Mouse (Mus musculus) heart, postnatal 36 days (tissue): ENCODE data around the gene Mei1. TPM values are rescaled to one million over a fixed set of nuclear protein-coding genes. Genes with fewer than 3 reads are reported as not detected.

Experiments used
- DNase-seq, 2 experiments: peaks; one replicate each; pipeline ENCODE4 v3.0.0; 2021 to 2022
- intact Hi-C: fragments of 180-260 bp; cut with DNase I; formaldehyde crosslinking; loops from one replicate; pipeline ENCODE4 v1.15.1; 2025
- total RNA-seq, 2 experiments: library from RNA; stranded (reverse); gene quantifications; 2 replicates each; pipeline ENCODE4 v1.2.3; 2021

Gene Mei1
- total RNA-seq: not detected

GRCm38 (mm10) chr15:82069898-82070297 is at the start of gene Mei1:
TSS of gene Mei1 (plus strand) at chr15:82069996.
- intact Hi-C loops: no loop called here
- DNase-seq: no peak

DNA sequence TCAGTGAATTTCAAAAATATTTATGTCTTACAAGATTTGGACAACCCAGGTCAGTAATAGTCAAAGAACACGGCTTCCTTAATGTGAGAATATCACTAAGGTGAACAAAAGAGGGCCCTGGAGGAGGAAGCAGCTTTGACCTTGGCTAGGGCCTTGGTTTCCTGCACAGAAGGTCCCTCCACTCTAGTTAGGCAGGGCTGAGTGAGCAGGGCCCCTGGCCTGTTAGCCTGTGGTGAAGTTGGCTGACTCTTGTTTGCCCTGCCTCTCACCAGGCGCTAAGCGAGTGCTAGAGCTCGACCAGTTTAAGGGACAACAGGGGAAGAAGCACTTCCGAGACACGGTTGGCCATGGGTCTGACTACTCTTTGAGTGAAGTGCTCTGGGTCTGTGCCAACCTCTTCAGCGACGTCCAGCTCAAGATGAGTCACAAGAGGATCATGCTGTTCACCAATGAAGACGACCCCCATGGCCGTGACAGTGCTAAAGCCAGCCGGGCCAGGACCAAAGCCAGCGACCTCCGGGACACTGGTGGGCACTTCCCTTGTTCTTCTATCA is 47.2 kb upstream of the Mei1 start:
- intact Hi-C loops: no loop called here

DNA sequence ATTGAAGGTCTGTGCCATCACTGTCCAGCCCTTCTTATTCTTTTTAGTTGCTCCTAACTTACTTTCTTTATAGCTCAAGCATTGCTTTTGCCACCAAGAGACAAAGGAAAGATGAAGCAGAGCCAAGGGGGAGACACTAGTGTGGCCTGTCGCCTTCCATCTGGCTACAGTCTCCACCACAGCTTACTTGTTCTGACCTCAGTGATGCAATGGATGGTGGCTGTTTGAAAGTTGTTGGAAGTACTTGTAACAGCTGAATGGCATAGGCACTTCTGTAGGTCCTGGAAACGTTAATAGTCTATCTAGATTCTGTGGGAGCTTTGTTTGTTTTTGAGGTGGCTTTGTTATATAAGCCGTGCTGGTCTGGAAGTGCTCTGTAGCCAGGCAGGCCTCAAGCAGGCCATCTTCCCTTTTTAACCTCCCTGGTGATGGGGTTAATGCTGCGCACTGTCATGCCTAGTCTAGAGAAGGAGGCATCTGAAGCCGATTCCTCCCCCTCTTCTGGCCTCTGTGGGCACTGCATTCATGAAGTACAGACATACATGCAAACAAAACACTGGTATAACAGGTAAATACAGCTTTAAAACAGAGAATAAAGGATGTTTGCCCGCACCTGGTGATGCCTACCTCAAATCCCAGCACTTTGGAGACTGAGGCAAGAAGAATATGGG is 45.7 kb upstream of the Mei1 start:
- DNase-seq: no peak
- intact Hi-C loops: no loop called here

More for the DNA sequence above, 47.2 kb upstream of the Mei1 start:
- no peak for DNase-seq

GRCm38 (mm10) chr15:82027276-82027675 is 42.5 kb upstream of the Mei1 start:
- no peak for DNase-seq
- intact Hi-C loops: no loop called here

GRCm38 (mm10) chr15:82027726-82028125 is 42.1 kb upstream of the Mei1 start:
- no peak for DNase-seq
- intact Hi-C loops: no loop called here

DNA sequence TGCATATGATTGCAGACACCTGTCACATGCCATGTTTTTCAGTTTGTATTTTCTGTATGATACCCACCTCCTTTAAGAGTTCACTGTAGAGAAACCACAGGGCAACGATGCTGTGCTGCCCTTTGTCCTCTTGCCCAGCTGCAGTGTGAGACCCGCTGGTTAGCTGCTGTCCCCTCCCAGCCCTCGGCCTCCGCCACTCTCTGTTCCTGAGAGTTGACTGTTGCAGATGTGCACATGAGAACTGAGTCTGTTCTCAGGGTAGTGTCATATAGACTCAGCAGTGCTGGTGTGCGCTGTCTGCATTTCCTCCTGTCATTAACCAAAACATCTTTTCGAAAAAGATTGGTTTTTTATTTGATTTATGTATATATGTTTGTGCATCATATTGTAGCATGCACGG is 37.4 kb upstream of the Mei1 start:
- intact Hi-C loops: no loop called here
- no peak for DNase-seq

- intact Hi-C loops: no loop called here
- DNase-seq: no peak
Observed at GRCm38 (mm10) chr15:82033762-82034161, 36.0 kb upstream of the Mei1 start, which contains the start of gene Desi1. TSS of gene Desi1 (minus strand) at chr15:82033862.

DNA sequence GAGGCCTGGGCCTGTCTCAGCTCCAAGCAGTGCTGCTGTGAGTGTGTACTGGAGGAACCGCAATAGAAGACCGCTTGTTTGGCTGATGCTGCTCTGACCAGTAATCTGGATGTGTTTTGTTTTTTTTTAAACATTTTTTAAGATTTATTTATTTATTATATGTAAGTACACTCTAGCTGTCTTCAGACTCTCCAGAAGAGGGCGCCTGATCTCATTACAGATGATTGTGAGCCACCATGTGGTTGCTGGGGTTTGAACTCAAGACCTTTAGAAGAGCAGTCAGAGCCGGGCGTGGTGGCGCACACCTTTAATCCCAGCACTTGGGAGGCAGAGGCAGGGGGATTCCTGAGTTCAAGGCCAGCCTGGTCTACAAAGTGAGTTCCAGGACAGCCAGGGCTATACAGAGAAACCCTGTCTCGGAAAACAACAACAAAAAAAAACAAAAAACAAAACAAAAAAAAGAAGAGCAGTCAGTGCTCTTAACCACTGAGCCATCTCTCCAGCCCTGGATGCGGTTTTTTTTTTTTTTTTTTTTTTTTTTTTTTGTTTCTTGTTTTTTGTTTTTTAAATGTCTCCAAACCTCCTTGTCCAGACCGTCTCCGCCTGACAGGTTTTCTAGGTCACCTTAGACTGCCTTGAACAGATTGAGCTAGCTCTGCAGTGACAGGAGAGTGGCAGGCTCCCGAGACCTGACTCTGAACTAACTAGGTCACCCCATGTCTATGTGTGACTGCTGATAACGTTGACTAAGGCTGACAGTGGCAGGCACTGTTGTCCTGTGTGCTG is 33.7 kb upstream of the Mei1 start:
- intact Hi-C loops: no loop called here
- no peak for DNase-seq

DNA sequence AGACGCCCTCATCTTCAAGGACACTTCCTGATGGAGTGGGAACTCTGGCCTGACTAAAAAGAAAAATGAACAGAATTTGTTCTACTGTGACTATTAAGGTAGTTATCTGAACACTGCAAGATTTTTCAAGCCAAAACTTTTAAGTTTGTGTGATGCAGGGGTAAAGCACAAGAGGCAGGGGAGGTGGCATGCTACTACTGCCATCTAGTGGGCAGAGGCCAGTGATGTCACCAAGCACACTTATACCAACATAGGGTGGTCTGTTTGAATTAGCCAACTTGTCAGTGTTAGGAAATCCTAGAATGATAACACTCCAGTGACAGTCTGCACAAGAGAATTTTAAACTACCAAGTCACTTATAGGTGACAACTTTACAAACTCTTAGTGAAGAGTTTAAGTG is 29.1 kb upstream of the Mei1 start:
- peak; percentile 25 to 32 for DNase-seq
- intact Hi-C loops: loop anchor here (1.0 kb wide), 1 partner anchor 80 kb away; the partner anchor contains the start of gene Pmm1

GRCm38 (mm10) chr15:82044166-82044784 is 25.5 kb upstream of the Mei1 start:
- intact Hi-C loops: no loop called here
- DNase-seq: no peak

DNA sequence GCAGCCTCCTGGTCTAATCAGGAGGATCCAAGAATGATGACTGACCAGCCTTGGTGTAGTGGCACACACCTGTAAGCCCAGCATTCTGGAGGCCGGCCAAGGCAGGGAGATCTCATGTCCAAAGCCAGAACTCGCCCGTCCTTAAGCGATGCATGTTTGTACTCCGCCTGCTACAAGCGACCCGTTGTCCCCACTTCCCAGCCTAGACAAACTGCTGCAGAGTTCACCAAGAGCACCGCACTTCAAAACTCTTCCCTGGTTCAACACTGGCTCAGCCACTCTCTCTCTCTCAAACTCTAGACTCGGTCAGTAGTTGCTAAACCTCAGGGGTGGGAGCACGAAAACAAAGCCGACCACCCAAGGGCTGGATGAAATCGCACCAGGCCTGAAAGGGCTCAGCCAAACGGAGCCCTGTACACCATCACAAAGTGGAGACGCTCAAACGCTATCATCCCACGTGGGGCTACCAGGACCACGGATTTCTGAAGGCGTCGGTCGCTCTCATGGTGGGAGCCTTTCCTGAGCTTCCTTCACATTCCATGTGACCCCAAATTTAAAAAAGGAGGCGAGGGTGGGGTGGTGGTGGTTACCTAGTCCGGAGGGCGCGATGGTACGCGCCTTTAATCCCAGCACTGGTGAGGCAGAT is 23.4 kb upstream of the Mei1 start:
- intact Hi-C loops: loop anchor here (2.0 to 5.0 kb wide), 2 partner anchors 30 to 81 kb away; partner anchors contain the start of gene Ccdc134
- no peak for DNase-seq

GRCm38 (mm10) chr15:82047080-82047883 is 22.5 kb upstream of the Mei1 start, which contains the start of gene Snu13:
TSS of gene Snu13 (minus strand) at chr15:82047598.
- intact Hi-C loops: loop anchor here (2.0 to 5.0 kb wide), 2 partner anchors 30 to 80 kb away; partner anchors contain the start of gene Ccdc134

DNA sequence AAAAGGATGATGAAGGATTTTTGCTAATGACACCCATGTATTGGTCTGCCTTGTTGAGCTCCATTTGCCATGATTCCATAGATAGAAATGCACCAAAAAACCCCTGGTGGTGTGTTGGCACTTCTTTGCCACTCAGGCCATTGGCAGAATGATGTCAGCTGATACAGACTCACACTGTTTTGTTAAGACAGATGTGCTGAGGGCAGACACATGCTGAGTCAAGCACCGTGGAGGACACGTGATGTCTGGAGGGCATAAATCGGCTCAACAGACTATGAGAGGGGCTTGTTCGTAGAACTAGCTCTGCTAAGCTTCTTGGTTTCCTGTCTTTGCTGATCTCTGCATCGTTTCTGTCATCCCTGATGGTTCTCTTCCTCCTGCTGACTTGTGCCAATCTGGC is 17.3 kb upstream of the Mei1 start:
- no peak for DNase-seq

More at GRCm38 (mm10) chr15:82047080-82047883, 22.5 kb upstream of the Mei1 start, which contains the start of gene Snu13:
- peak; percentile 91 to 95 for DNase-seq

DNA sequence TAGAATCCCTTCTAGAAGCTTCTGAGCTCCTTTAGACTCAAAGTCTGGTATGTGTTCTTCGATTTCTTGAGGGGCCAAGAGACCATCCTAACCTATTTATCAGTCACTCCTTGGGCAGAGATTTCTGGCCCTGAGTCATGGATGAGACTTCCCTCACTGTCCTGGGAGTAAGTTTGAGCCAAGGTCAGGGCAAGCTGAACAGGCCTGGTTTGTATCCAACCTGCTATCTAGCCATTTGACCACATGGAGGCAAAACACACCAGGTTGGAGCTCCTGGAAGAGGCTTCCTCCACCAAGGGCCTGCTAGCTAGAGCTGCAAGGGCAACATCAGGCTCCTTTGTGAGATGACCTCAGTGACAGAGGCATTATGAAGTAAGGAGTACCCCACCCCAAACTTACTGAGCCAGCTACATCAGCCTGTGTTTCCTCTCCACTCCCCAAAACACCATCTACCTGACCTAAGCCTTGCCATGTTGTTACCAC is 11.0 kb upstream of the Mei1 start, which contains the start of gene 4930407I10Rik:
Gene 4930407I10Rik, plus strand, starts transcription at position 433 of the 483 bp plus-strand sequence.
- intact Hi-C loops: no loop called here
- no peak for DNase-seq

More for the DNA sequence above, 17.3 kb upstream of the Mei1 start:
- intact Hi-C loops: no loop called here

DNA sequence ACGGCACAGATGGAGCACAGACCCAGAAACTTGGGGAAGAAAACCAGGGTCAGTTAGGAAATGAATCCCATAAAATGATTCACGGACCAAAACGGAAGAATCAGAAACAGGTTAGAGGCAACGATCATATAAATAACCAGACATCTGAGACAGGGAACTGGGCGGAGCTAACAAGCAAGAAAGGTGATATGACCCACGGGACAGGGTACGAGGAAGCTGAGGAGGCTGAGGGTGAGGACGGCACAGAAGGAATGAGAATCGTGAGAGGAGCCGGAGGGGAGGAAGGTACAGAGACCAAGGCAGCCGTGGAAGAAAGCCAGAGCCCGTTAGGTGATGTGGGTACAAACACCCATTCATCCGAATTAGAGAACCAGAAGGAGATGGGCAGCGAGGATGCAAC is 5.9 kb upstream of the Mei1 start:
- intact Hi-C loops: loop anchor here (2.0 kb wide), 1 partner anchor 43 kb away; no protein-coding TSS in a partner anchor

GRCm38 (mm10) chr15:82065511-82065910 is 4.3 kb upstream of the Mei1 start:
- DNase-seq: peak; percentile 63 to 68
- intact Hi-C loops: loop anchor here (1.0 to 2.0 kb wide), 4 partner anchors 41 to 171 kb away; no protein-coding TSS in a partner anchor

More for the DNA sequence above, 5.9 kb upstream of the Mei1 start:
- DNase-seq: no peak

- intact Hi-C loops: no loop called here
- no peak for DNase-seq
Observed at GRCm38 (mm10) chr15:82071816-82072469, 2.1 kb downstream of the Mei1 start.

- intact Hi-C loops: no loop called here
- no peak for DNase-seq
Observed at GRCm38 (mm10) chr15:82073490-82073889, 3.7 kb downstream of the Mei1 start.
